Mouse (Mus musculus) ES-Bruce4 (cell line): ENCODE measurements around the gene Mapk6.

Experiments
- CTCF ChIP-seq: IDR thresholded peaks from one replicate; pipeline ENCODE4 v1.8.1; 2011; ENCODE audit warnings: low read depth, low read length
- EP300 ChIP-seq: IDR thresholded peaks from 2 replicates; pipeline ENCODE4 v1.6.1; 2011; ENCODE audit warnings: low read depth, low read length; ENCODE audit not compliant: insufficient read depth
- POLR2A ChIP-seq: IDR thresholded peaks from one replicate; pipeline ENCODE4 v1.8.1; 2011; ENCODE audit warnings: low read length; ENCODE audit not compliant: insufficient read depth

DNA sequence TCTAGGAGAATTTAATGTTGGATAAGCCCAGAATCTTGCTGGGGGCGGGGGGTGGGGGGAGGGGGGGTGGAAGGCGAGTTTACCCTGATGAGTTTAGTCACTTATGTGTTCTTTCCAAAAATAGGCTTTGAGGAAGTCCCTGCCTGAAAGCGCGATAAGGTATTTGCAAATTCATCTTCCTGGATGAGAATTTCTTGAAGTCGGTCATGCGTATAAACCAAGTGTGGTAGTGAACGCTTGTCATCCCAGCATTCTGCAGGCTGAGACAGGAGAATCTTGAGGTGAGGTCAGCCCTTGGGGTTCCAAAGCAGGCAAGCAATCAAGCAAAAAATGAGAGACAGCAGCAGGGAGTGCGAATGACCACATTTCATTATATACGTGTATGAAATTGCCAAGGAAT is 1.8 kb upstream of the Mapk6 start:
- TF ChIP-seq POLR2A (no peak), CTCF (no peak), EP300 (no peak)
